Mouse (Mus musculus): ENCODE measurements around the gene Nudt16. TPM values are rescaled to one million over a fixed set of nuclear protein-coding genes. Genes with fewer than 3 reads are reported as not detected.

The Nudt16 gene
- polyA plus RNA-seq, 1 experiment from 2014 or later: 15.9 TPM

Other genes starting within 250 kb of the Nudt16 start
- gene Mrpl3, start 78.6 kb downstream of the Nudt16 start, polyA plus RNA-seq (2016; fragmentation: Nextera tagmentation; extraction: Ambion mirVana): 102 and 106 TPM in 2 replicates
- gene 1700080E11Rik, start 13.3 kb upstream of the Nudt16 start, polyA plus RNA-seq (2016; fragmentation: Nextera tagmentation; extraction: Ambion mirVana): not detected in 2 replicates